ENCODE assay signal across 8 mouse cellular contexts in the genomic region with DNA sequence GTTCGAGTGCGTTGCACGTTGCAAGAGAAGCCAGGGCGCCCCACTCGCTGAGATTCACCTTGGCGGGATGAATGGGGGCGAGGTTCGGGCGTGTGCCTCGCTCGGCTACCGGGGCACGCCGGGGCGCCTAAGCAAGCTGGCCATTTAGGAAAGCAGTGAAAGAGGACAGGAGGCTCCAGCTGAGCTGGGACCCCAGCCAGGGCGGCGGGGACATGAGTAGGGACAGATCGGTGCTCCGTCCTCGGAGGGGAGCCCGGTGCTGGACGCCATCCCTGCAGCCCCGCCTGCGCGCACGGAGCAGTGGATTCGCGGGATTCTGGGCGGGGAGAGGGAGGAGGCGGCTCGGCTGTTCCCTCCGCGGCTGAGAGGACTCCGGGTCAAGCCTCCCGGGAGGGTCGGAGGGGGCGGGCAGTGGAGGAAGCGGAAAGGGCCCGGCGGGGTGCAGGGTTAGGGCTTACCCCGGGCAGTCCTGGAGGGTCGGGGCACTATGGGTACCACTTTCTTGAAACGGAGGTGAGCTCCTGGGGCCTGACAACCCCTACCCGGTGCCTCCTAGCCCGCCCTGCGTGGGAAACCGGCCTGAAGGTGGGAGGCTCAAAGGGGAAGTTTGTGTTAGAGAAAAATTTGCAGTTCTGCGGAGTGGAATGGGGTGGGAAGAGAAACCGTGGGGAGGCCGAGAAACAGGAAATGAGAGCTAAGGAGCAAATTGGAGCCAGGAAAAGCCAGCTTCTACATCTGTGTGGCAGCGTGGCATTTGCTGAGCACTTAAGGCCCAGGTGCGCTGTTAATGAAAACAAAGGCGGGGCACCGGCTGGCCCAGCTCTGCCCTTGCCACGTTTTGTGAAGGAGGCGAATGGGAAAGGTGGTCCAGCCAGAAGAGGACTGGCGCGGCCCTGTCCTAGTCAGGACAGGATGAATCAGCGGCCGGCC. TPM values are rescaled to one million over a fixed set of nuclear protein-coding genes. Genes with fewer than 3 reads are reported as not detected.
DNase-seq lines count a peak whose midpoint lies in the region; ATAC-seq and TF ChIP-seq lines count a peak whose summit lies in the region.

No protein-coding gene starts in this region.

- WGBS in hindbrain, embryonic 15.5 days, result under 1% methylated on average over 60 of the region's 60 CpGs

- H3K9ac ChIP-seq in hindbrain, embryonic 15.5 days, result peak overlapping the region; percentile 75

- H3K9me3 ChIP-seq in hindbrain, embryonic 15.5 days, result no peaks in the 10 kb centered on the region
- no peaks in the 10 kb centered on the region for H3K9me3 ChIP-seq in megakaryocyte, embryonic 14.5 days

- H3K36me3 ChIP-seq in hindbrain, embryonic 15.5 days, result no peaks in the 10 kb centered on the region
- H3K36me3 ChIP-seq in megakaryocyte, embryonic 14.5 days (replicated peaks; ENCODE audit: low read length), result no peaks in the 10 kb centered on the region

- DNase-seq in adrenal gland, adult 2 months, result peak; percentile 92
- DNase-seq in cerebellum, postnatal 36 days, result peak; percentile 76 to 78
- peak; percentile 93 for DNase-seq in gastrocnemius, adult 2 months
- peak; percentile 57 to 92 for DNase-seq in left cerebral cortex, postnatal 10 days (ENCODE audit: extremely low spot score in 1 of 2, low spot score in 2 of 2)
- peak; percentile 72 for DNase-seq in right cerebral cortex, postnatal 4 days

- H3K27ac ChIP-seq in gastrocnemius, adult 2 months, result peak overlapping the region; percentile 95
- peak overlapping the region; percentile 97 for H3K27ac ChIP-seq in hindbrain, embryonic 15.5 days (replicated peaks)

- peak overlapping the region; percentile 92 for H3K4me2 ChIP-seq in hindbrain, embryonic 15.5 days

- intact Hi-C loops in gastrocnemius, adult 2 months (cut with DNase I), result loop anchor here (2.0 to 10.0 kb wide), 4 partner anchors 137 to 351 kb away; no protein-coding TSS in a partner anchor
- intact Hi-C loops in left cerebral cortex, postnatal 10 days (cut with DNase I), result loop anchor here (10.0 kb wide), 3 partner anchors 199 to 1089 kb away; no protein-coding TSS in a partner anchor

- H3K27me3 ChIP-seq in hindbrain, embryonic 15.5 days, result no peaks in the 10 kb centered on the region
- peaks cover 52% of the 10 kb centered on the region for H3K27me3 ChIP-seq in megakaryocyte, embryonic 14.5 days (replicated peaks)

- no peak for TF ChIP-seq CTCF in gastrocnemius, adult 2 months (IDR thresholded peaks at IDR 0.05)

- ATAC-seq in hindbrain, embryonic 15.5 days (ENCODE audit: low FRiP score, low read depth), result peak; percentile 63
- ATAC-seq in monocyte, adult 5-6 weeks (replicated peaks; ENCODE audit: insufficient number of reproducible peaks, low FRiP score, low TSS enrichment, poor library complexity, severe bottlenecking), result no peak

- peak overlapping the region; percentile 93 for H3K4me3 ChIP-seq in gastrocnemius, adult 2 months
- H3K4me3 ChIP-seq in hindbrain, embryonic 15.5 days, result peak overlapping the region; percentile 61
- H3K4me3 ChIP-seq in megakaryocyte, embryonic 14.5 days (replicated peaks), result peak overlapping the region; percentile 91

- peaks cover 31% of the 10 kb centered on the region for H3K4me1 ChIP-seq in hindbrain, embryonic 15.5 days (replicated peaks)
- H3K4me1 ChIP-seq in megakaryocyte, embryonic 14.5 days, result peaks cover 27% of the 10 kb centered on the region

RNA-seq across cellular contexts. Expression of a gene that starts 1.4 kb away (rescaled TPM):
- total RNA-seq in adrenal gland, adult 2 months (2021), result 10 to 100 TPM; 16.8 to 25.6 TPM
- 6.7 and 11.4 TPM in 2 replicates for polyA plus RNA-seq in adrenal gland, adult 2 months (2012; rRNA removed)
- total RNA-seq in gastrocnemius, adult 2 months (2021), result 10 to 100 TPM; 10.3 to 16.8 TPM
- polyA plus RNA-seq in hindbrain, embryonic 15.5 days (2015; fragmentation: Nextera tagmentation; extraction: Ambion mirVana), result 47.8 and 49.1 TPM in 2 replicates
- 10 to 100 TPM; 40.2 to 41.2 TPM for total RNA-seq in left cerebral cortex, postnatal 10 days (2021)
- 0.02 TPM in 1 of 2 replicates, not detected in the other for polyA plus RNA-seq in megakaryocyte, embryonic 14.5 days (2012; ENCODE audit: insufficient read depth, low replicate concordance)
- total RNA-seq in monocyte, adult 5-6 weeks (2017), result 1.3 to 21.2 TPM (median 2.5 TPM) in 3 replicates
